Comparison of ENCODE assay signal across 9 mouse cellular contexts in the genomic region with DNA sequence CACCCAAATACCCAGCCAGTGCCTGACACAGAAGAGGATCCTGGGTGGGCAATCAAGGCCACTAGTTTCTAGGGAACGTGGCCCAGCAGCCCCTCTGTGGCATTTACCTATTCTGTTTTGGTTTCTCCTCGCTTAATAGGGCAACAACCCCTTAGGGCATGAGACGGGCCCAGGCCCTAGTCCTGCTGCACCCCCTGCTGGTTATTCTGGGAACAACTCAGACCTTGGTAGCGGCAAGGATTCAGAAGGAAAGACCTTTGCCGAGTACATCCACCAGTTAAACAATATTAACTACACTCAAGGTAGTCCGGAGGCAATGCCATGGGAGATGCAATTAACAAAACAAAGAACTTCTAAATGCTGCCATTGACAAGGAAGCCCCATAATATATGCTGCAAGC. TPM values are rescaled to one million over a fixed set of nuclear protein-coding genes. Genes with fewer than 3 reads are reported as not detected.
DNase-seq lines count a peak whose midpoint lies in the region; ATAC-seq and TF ChIP-seq lines count a peak whose summit lies in the region.
"Had no signal": no experiment of that assay in that cellular context is flagged by ENCODE, and none has a peak within 500 bp of the region (broad histone marks: within the 10 kb centered on the region; RNA-seq: fewer than 3 reads in every experiment).

No protein-coding gene starts in this region.

- H3K27me3 ChIP-seq in ES-Bruce4 (ENCODE audit: control insufficient read depth, insufficient read depth, low read length, poor library complexity, severe bottlenecking), result no peaks in the 10 kb centered on the region
- peaks cover 4% of the 10 kb centered on the region; the same call in 1 of the 2 replicates for H3K27me3 ChIP-seq in hindbrain, embryonic 12.5 days

- no peaks in the 10 kb centered on the region for H3K9me3 ChIP-seq in ES-Bruce4 (replicated peaks; ENCODE audit: control insufficient read depth, insufficient read depth, low read length, poor library complexity, severe bottlenecking)
- H3K9me3 ChIP-seq in hindbrain, embryonic 12.5 days (replicated peaks), result no peaks in the 10 kb centered on the region; the same call in 1 of the 2 replicates

- no peak overlapping the region for H3K4me2 ChIP-seq in hindbrain, embryonic 12.5 days (replicated peaks)

- no peak for TF ChIP-seq POLR2A in ES-Bruce4 (IDR thresholded peaks at IDR 0.05; ENCODE audit: insufficient read depth, low read length)
- no peak for TF ChIP-seq POLR2A in bone marrow, adult 2 months (IDR thresholded peaks at IDR 0.05; ENCODE audit: borderline replicate concordance, control insufficient read depth, low read depth, low read length)

- peak; percentile 82 for TF ChIP-seq CTCF in ES-Bruce4 (IDR thresholded peaks at IDR 0.05; ENCODE audit: low read depth, low read length)
- TF ChIP-seq CTCF in bone marrow, adult 2 months (IDR thresholded peaks at IDR 0.05; ENCODE audit: control insufficient read depth, insufficient read depth, low read length), result peak; percentile 71

- ATAC-seq in hindbrain, embryonic 12.5 days (ENCODE audit: low FRiP score), result peak; percentile 63

- no peak for TF ChIP-seq EP300 in ES-Bruce4 (IDR thresholded peaks at IDR 0.05; ENCODE audit: insufficient read depth, low read depth, low read length)

- no peaks in the 10 kb centered on the region for H3K4me1 ChIP-seq in ES-Bruce4 (ENCODE audit: control insufficient read depth, insufficient read depth, low read length)
- H3K4me1 ChIP-seq in bone marrow, adult 2 months (ENCODE audit: control insufficient read depth, insufficient read depth, low read length), result no peaks in the 10 kb centered on the region
- H3K4me1 ChIP-seq in hindbrain, embryonic 12.5 days, result no peaks in the 10 kb centered on the region

- H3K9ac ChIP-seq in ES-Bruce4 (ENCODE audit: low read depth, poor library complexity, severe bottlenecking), result no peak overlapping the region
- H3K9ac ChIP-seq in hindbrain, embryonic 12.5 days, result no peak overlapping the region

- no peak overlapping the region for H3K4me3 ChIP-seq in ES-Bruce4 (ENCODE audit: low read depth, low read length)
- no peak overlapping the region for H3K4me3 ChIP-seq in bone marrow, adult 2 months (replicated peaks; ENCODE audit: control insufficient read depth, low read depth, low read length)
- no peak overlapping the region for H3K4me3 ChIP-seq in hindbrain, embryonic 12.5 days
- H3K4me3 ChIP-seq: erythroblast, embryonic 14.5 days had no signal

- WGBS in bone marrow, adult 2 months, result 8% methylated on average over 6 of the region's 6 CpGs
- 16% methylated on average over 6 of the region's 6 CpGs for WGBS in hindbrain, embryonic 12.5 days

- H3K36me3 ChIP-seq in ES-Bruce4 (ENCODE audit: control insufficient read depth, insufficient read depth, low read length, poor library complexity, severe bottlenecking), result no peaks in the 10 kb centered on the region
- no peaks in the 10 kb centered on the region for H3K36me3 ChIP-seq in hindbrain, embryonic 12.5 days

- DNase-seq in fibroblast of lung, adult 2 months (ENCODE audit: low read depth), result peak; percentile 6
- DNase-seq in layer of hippocampus, adult 9-10 months (ENCODE audit: low spot score), result peak; percentile 73
- DNase-seq in lung, postnatal 10 days, result peak; percentile 78
- DNase-seq in retina, postnatal 1 day, result peak; percentile 80
- peak; percentile 57 for DNase-seq in urinary bladder, adult 2 months (ENCODE audit: low spot score)

- H3K27ac ChIP-seq in ES-Bruce4 (ENCODE audit: insufficient read depth, low read length), result no peak overlapping the region
- no peak overlapping the region for H3K27ac ChIP-seq in bone marrow, adult 2 months (ENCODE audit: control insufficient read depth, insufficient read depth, low read depth, low read length, poor library complexity)
- no peak overlapping the region for H3K27ac ChIP-seq in hindbrain, embryonic 12.5 days

RNA-seq across cellular contexts. Expression of a gene that starts 11.2 kb away (rescaled TPM):
- polyA plus RNA-seq in ES-Bruce4 (2011; ENCODE audit: insufficient read depth, insufficient read length, low read depth, missing spikeins), result not detected in 2 replicates
- not detected in 2 replicates for polyA plus RNA-seq in bone marrow, adult 2 months (2011; ENCODE audit: insufficient read depth, insufficient read length, low replicate concordance, missing spikeins)
- 0.57 and 0.67 TPM in 2 replicates for polyA plus RNA-seq in hindbrain, embryonic 12.5 days (2016; fragmentation: Nextera tagmentation; extraction: Ambion mirVana)
- not detected in 2 replicates for polyA plus RNA-seq in urinary bladder, adult 2 months (2012; rRNA removed)
- polyA plus RNA-seq: erythroblast, embryonic 14.5 days had no signal

RNA-seq across cellular contexts. Expression of a gene that starts 15.7 kb away (rescaled TPM):
- polyA plus RNA-seq in ES-Bruce4 (2011; ENCODE audit: insufficient read depth, insufficient read length, low read depth, missing spikeins), result 1.2 and 1.3 TPM in 2 replicates
- polyA plus RNA-seq in bone marrow, adult 2 months (2011; ENCODE audit: insufficient read depth, insufficient read length, low replicate concordance, missing spikeins), result 4.7 and 9.9 TPM in 2 replicates
- polyA plus RNA-seq in hindbrain, embryonic 12.5 days (2016; fragmentation: Nextera tagmentation; extraction: Ambion mirVana), result 12.3 and 13.3 TPM in 2 replicates
- polyA plus RNA-seq in urinary bladder, adult 2 months (2012; rRNA removed), result 8.2 and 11.2 TPM in 2 replicates
- polyA plus RNA-seq: erythroblast, embryonic 14.5 days had no signal

RNA-seq across cellular contexts. Expression of a gene that starts 39.3 kb away (rescaled TPM):
- polyA plus RNA-seq in ES-Bruce4 (2011; ENCODE audit: insufficient read depth, insufficient read length, low read depth, missing spikeins), result 22.9 and 28.2 TPM in 2 replicates
- polyA plus RNA-seq in bone marrow, adult 2 months (2011; ENCODE audit: insufficient read depth, insufficient read length, low replicate concordance, missing spikeins), result 10.9 and 26.6 TPM in 2 replicates
- polyA plus RNA-seq in hindbrain, embryonic 12.5 days (2016; fragmentation: Nextera tagmentation; extraction: Ambion mirVana), result 11.4 and 14.0 TPM in 2 replicates
- polyA plus RNA-seq in urinary bladder, adult 2 months (2012; rRNA removed), result 35.5 and 39.5 TPM in 2 replicates

RNA-seq across cellular contexts. Expression of a gene that starts 54.2 kb away (rescaled TPM):
- 3.1 and 4.0 TPM in 2 replicates for polyA plus RNA-seq in ES-Bruce4 (2011; ENCODE audit: insufficient read depth, insufficient read length, low read depth, missing spikeins)
- 11.6 and 20.9 TPM in 2 replicates for polyA plus RNA-seq in bone marrow, adult 2 months (2011; ENCODE audit: insufficient read depth, insufficient read length, low replicate concordance, missing spikeins)
- 26.5 and 27.9 TPM in 2 replicates for polyA plus RNA-seq in hindbrain, embryonic 12.5 days (2016; fragmentation: Nextera tagmentation; extraction: Ambion mirVana)
- 10.8 and 14.1 TPM in 2 replicates for polyA plus RNA-seq in urinary bladder, adult 2 months (2012; rRNA removed)

Comparison
In these comparisons a context has a peak if more than half of its experiments do, and no peak if none do; other contexts are left out.
1. DNase-seq: peak in every context shown above with its lines; median percentile 80 in retina, postnatal 1 day; 78 in lung, postnatal 10 days; 73 in layer of hippocampus, adult 9-10 months; 57 in urinary bladder, adult 2 months; 6 in fibroblast of lung, adult 2 months.